ENCODE assay signal across 8 mouse cellular contexts in the genomic region with DNA sequence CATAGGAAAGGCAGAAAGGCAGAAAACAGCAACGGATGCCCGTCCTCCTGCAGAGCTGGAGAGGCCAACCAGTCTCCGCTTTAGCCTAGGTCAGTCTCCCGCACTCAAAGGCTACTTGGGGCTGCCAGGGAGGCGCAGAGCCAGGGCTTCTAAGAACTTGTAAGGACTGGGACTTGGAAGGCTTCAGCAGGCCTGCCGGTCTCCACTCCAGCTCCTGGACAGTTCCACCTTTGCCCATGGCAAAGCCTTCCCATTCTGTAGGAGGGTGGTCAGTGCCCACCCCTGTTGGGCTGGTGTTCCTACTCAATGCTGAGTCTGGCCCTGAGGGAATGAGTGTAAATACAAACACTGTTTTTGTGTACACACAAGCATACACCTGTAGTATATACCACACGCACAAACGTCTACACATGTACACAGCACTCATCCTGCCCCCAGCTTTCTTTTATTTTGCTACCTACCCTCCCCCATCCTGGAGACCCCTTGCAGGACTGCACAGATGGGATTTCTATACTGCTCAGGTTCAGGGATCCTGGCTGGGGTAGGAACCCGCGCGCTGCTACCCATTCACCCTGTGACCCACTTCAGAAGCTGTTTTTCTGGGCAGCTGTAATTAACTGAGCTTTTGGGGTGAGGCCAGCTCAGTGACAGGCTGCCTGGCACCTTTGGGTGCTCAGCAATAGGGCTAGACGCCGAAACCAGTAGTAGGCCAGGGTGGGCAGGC. TPM values are rescaled to one million over a fixed set of nuclear protein-coding genes. Genes with fewer than 3 reads are reported as not detected.
DNase-seq lines count a peak whose midpoint lies in the region; ATAC-seq lines count a peak whose summit lies in the region.

No protein-coding gene starts in this region.

- peaks cover 12% of the 10 kb centered on the region for H3K4me1 ChIP-seq in forebrain, embryonic 11.5 days (replicated peaks; ENCODE audit: control insufficient read depth, insufficient read depth, low read length)
- H3K4me1 ChIP-seq in hindbrain, embryonic 12.5 days: peaks cover 27% of the 10 kb centered on the region

- no peaks in the 10 kb centered on the region for H3K9me3 ChIP-seq in forebrain, embryonic 11.5 days (ENCODE audit: control insufficient read depth, low read length)
- H3K9me3 ChIP-seq in hindbrain, embryonic 12.5 days (replicated peaks): no peaks in the 10 kb centered on the region

- no peak overlapping the region; the same call in 1 of the 2 replicates for H3K4me2 ChIP-seq in forebrain, embryonic 11.5 days (ENCODE audit: low read depth, low read length, severe bottlenecking)
- 0 out of 2 replicates have a peak overlapping the region, but pooled peaks have one; percentile 21 for H3K4me2 ChIP-seq in hindbrain, embryonic 12.5 days (replicated peaks)

- intact Hi-C loops in left cerebral cortex, postnatal 14 days (cut with DNase I): no loop called here

- H3K9ac ChIP-seq in forebrain, embryonic 11.5 days (ENCODE audit: low read length): no peak overlapping the region; the same call in 1 of the 2 replicates
- H3K9ac ChIP-seq in hindbrain, embryonic 12.5 days: no peak overlapping the region

- WGBS in forebrain, embryonic 11.5 days: 49% methylated on average over 13 of the region's 13 CpGs
- 52% methylated on average over 13 of the region's 13 CpGs for WGBS in hindbrain, embryonic 12.5 days

- H3K27me3 ChIP-seq in forebrain, embryonic 11.5 days (ENCODE audit: control insufficient read depth, insufficient read depth, low read length): no peaks in the 10 kb centered on the region
- no peaks in the 10 kb centered on the region for H3K27me3 ChIP-seq in hindbrain, embryonic 12.5 days

- no peaks in the 10 kb centered on the region for H3K36me3 ChIP-seq in forebrain, embryonic 11.5 days (ENCODE audit: control insufficient read depth, insufficient read depth, low read length)
- H3K36me3 ChIP-seq in hindbrain, embryonic 12.5 days: no peaks in the 10 kb centered on the region

- H3K4me3 ChIP-seq in forebrain, embryonic 11.5 days (ENCODE audit: low read depth, low read length): no peak overlapping the region
- no peak overlapping the region for H3K4me3 ChIP-seq in hindbrain, embryonic 12.5 days

- H3K27ac ChIP-seq in forebrain, embryonic 11.5 days (ENCODE audit: low read depth, low read length): peak overlapping the region; percentile 41; the same call in 1 of the 2 replicates
- peak overlapping the region; percentile 67 for H3K27ac ChIP-seq in hindbrain, embryonic 12.5 days

- peak; percentile 62 for DNase-seq in adrenal gland, postnatal 10 days
- DNase-seq in adrenal gland, adult 8-10 months: no peak
- peak; percentile 36 for DNase-seq in 3134 (ENCODE audit: extremely low read depth, insufficient read length, low spot score)
- DNase-seq in forebrain, embryonic 11.5 days (ENCODE audit: low spot score): no peak
- peak; percentile 48 for DNase-seq in lung, postnatal 14 days
- no peak for DNase-seq in left cerebral cortex, postnatal 14 days (ENCODE audit: low spot score in 2 of 2)
- no peak for DNase-seq in layer of hippocampus, postnatal 25 days (ENCODE audit: extremely low spot score in 1 of 2, low spot score in 1 of 2)

- ATAC-seq in forebrain, embryonic 11.5 days (replicated peaks; ENCODE audit: low FRiP score): peak; percentile 62
- peak; percentile 65 for ATAC-seq in hindbrain, embryonic 12.5 days (ENCODE audit: low FRiP score)

RNA-seq across cellular contexts. Expression of a gene that starts 25.5 kb away (rescaled TPM):
- 10 to 100 TPM; 59.4 to 64.1 TPM for total RNA-seq in adrenal gland, postnatal 10 days (2021)
- total RNA-seq in adrenal gland, adult 8-10 months (2022): 10 to 100 TPM; 85.2 to 98.8 (median 89.6) TPM
- 22.4 and 23.7 TPM in 2 replicates for polyA plus RNA-seq in forebrain, embryonic 11.5 days (2014; fragmentation: Nextera tagmentation; extraction: Ambion mirVana)
- 26.1 and 26.4 TPM in 2 replicates for polyA plus RNA-seq in hindbrain, embryonic 12.5 days (2016; fragmentation: Nextera tagmentation; extraction: Ambion mirVana)
- 10 to 100 TPM; 48.2 to 49.4 TPM for total RNA-seq in left cerebral cortex, postnatal 14 days (2021)
- total RNA-seq in layer of hippocampus, postnatal 25 days (2021): 10 to 100 TPM; 36.2 to 41.1 TPM

Comparison
In these comparisons a context has a peak if more than half of its experiments do, and no peak if none do; other contexts are left out.
1. DNase-seq: peak in adrenal gland, postnatal 10 days (single experiment), 3134 (single experiment) and lung, postnatal 14 days (single experiment); none in adrenal gland, adult 8-10 months (single experiment), forebrain, embryonic 11.5 days (single experiment), left cerebral cortex, postnatal 14 days (0 of 2) and layer of hippocampus, postnatal 25 days (0 of 2).